Mouse (Mus musculus) spleen, adult 2 months (tissue): ENCODE data around the gene Klkb1. TPM values are rescaled to one million over a fixed set of nuclear protein-coding genes. Genes with fewer than 3 reads are reported as not detected.

ENCODE experiments used
- DNase-seq, 2 experiments: peaks; one replicate each; pipeline versions ENCODE4 v3.0.0 to v3.0.0-alpha.2; 2012 to 2021; ENCODE audit warnings: low spot score in 2 of 2, low read depth in 1 of 2
- H3K27ac ChIP-seq: fragments of 200-500 bp; 2 replicates; pipeline ENCODE4 v1.5.1; 2012; ENCODE audit warnings: low read length, inconsistent platforms; ENCODE audit not compliant: insufficient read depth
- H3K27me3 ChIP-seq: fragments of 200-500 bp; 2 replicates; pipeline ENCODE4 v1.6.1; 2012; ENCODE audit warnings: mild to moderate bottlenecking, moderate library complexity, low read length, inconsistent platforms; ENCODE audit not compliant: control insufficient read depth, insufficient read depth
- H3K36me3 ChIP-seq: fragments of 200-500 bp; 2 replicates; pipeline ENCODE4 v1.6.1; 2012; ENCODE audit warnings: mild to moderate bottlenecking, low read length, inconsistent platforms; ENCODE audit not compliant: control insufficient read depth, insufficient read depth
- H3K4me1 ChIP-seq: fragments of 200-500 bp; 2 replicates; pipeline ENCODE4 v1.6.1; 2011; ENCODE audit warnings: inconsistent platforms; ENCODE audit not compliant: control insufficient read depth, insufficient read depth, insufficient read length
- H3K4me3 ChIP-seq: fragments of 200-500 bp; 2 replicates; pipeline ENCODE4 v1.5.1; 2011; ENCODE audit warnings: mild to moderate bottlenecking, inconsistent platforms; ENCODE audit not compliant: insufficient read depth, insufficient read length; ENCODE audit errors: extremely low read depth
- CTCF ChIP-seq: fragments of 200-500 bp; IDR thresholded peaks from 2 replicates; pipeline ENCODE4 v1.5.1; 2011; ENCODE audit warnings: mild to moderate bottlenecking, inconsistent platforms; ENCODE audit not compliant: insufficient read depth, insufficient read length, insufficient replicate concordance; ENCODE audit errors: extremely low read depth
- POLR2A ChIP-seq: fragments of 200-500 bp; IDR thresholded peaks from 2 replicates; pipeline ENCODE4 v1.6.1; 2011; ENCODE audit warnings: low read depth, low read length, inconsistent platforms
- WGBS: fragments of 180-500 bp; shearing (Covaris S2); methylation state at CpG from one replicate; pipeline ENCODE4 v1.1.7; 2018; 5-methylcytosine and 5-hydroxymethylcytosine counted together
- polyA plus RNA-seq: library from polyadenylated mRNA; depleted of rRNA; stranded (reverse); fragments of >200 nt; gene quantifications from 2 replicates; pipeline ENCODE4 v1.2.3, GENCODE M21; 2012; rRNA removed

Gene Klkb1
- polyA plus RNA-seq, 1 experiment, result 0.02 TPM

DNA sequence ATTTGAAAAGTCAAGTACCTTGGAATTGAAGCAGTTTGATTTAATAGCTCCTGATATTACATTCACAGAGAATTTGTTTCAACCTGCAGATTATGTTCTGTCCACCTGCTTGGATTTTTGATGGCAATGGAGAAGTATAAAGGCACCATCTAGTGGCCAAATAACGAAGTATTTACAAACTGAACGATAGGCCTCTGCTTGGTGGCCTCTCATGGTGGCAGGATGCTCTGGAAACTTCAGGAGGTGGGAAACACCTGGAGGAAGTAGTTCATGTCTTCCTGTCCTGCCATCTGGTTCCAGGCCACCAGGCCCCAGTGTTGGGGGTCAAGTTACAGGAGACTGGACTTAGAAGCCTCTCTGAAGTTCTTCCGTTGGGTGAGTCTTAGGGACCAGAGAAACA lies 56.4 kb downstream of the Klkb1 start:
- Histone ChIP-seq H3K27me3 (no peaks in the 10 kb centered on the region), H3K36me3 (no peaks in the 10 kb centered on the region), H3K27ac (no peak overlapping the region), H3K4me3 (no peak overlapping the region), H3K4me1 (no peaks in the 10 kb centered on the region)
- WGBS, result 30% methylated on average over 3 of the region's 3 CpGs
- no peak for DNase-seq
- TF ChIP-seq POLR2A (no peak), CTCF (no peak)

DNA sequence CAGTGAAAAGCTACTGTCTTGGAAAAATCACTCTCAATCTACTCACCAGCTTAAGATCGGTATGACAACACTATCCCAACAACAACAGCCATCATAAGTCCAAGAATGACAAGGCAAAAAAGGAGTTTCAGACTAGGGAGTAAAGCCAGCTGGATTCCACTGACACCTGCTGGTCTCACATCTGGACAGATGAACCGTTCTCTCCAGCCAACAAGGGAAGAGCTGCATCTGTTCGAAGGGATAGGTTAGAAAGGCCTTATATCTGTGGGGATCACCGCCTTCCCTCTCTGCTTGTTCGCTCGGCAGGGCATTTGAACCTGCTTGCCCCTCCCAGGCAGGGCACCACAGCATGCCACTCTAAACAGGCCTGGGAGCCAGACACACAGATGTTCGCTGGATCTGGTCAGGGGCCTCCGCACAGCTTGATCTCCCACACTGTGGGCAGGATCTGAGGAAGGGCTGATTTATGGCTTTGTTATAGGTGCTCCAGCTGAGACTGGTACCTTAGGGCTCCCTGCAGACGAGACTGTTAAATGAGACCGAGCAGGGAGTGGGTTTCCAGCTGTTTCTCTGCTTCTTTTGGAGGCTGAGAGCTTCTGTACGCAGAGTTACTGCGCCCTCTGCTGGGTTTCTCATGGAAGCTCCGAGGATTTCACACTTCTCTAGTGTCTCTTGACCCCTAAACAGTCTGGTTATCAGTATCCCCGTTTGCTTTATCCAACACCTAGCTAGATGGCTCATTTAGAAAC lies 58.3 kb downstream of the Klkb1 start:
- Histone ChIP-seq H3K4me1 (no peaks in the 10 kb centered on the region), H3K27ac (no peak overlapping the region), H3K4me3 (no peak overlapping the region), H3K36me3 (no peaks in the 10 kb centered on the region), H3K27me3 (no peaks in the 10 kb centered on the region)
- TF ChIP-seq POLR2A (no peak), CTCF (no peak)
- WGBS, result 32% methylated on average over 14 of the region's 14 CpGs
- DNase-seq, result no peak

DNA sequence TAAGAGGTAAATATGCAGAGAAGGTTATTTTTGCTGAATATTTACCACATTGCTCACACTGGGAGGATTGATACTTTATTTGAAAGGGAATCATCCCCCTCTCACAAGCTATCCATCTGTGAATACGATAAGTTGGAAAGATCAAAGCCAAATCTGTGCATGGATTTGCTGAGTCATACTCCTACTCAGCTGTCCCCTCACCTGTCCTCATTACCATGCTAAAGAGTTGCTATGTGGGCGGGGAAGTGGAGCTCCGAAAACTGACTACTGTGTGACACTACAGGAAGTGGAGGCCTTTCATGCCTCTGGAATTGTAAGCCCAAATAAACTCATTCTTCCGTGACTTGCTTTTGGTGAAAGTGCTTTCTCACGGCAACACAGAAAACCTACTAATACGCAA lies 59.4 kb downstream of the Klkb1 start:
- DNase-seq, result no peak
- no peak for TF ChIP-seq POLR2A
- no peak for TF ChIP-seq CTCF
- Histone ChIP-seq H3K4me3 (no peak overlapping the region), H3K27me3 (no peaks in the 10 kb centered on the region), H3K4me1 (no peaks in the 10 kb centered on the region), H3K27ac (no peak overlapping the region), H3K36me3 (no peaks in the 10 kb centered on the region)
- WGBS, result 86% methylated on average over 6 of the region's 6 CpGs

DNA sequence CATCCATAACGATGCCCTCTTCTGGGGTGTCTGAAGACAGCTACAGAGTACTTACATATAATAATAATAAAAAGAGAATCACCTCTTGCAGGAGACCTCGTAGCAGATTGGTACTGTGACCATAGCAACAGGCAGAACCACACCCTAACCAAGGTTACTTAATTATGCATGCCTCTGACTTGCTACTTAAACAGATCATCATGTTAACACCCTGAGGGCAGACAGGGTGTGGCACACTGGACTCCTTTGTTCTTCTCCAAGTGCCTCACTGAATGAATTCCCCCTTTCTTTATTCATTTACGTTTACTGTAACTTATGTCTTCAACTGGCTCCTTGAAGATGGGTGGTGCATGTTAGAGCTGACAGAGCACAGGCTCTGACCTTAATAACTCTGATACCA lies 61.4 kb downstream of the Klkb1 start:
- Histone ChIP-seq H3K27ac (no peak overlapping the region), H3K4me3 (no peak overlapping the region), H3K4me1 (no peaks in the 10 kb centered on the region), H3K27me3 (no peaks in the 10 kb centered on the region), H3K36me3 (no peaks in the 10 kb centered on the region)
- TF ChIP-seq POLR2A, result no peak
- no peak for TF ChIP-seq CTCF
- WGBS, result 71% methylated on average over 3 of the region's 3 CpGs
- DNase-seq, result no peak

Other genes starting within 250 kb of the Klkb1 start
- gene Mtnr1a, start 225.7 kb downstream of the Klkb1 start, polyA plus RNA-seq, result not detected in 2 replicates
- not detected in 2 replicates for gene F11, start 32.8 kb downstream of the Klkb1 start, polyA plus RNA-seq
- gene Gm45753, start 13.6 kb upstream of the Klkb1 start, polyA plus RNA-seq, result not detected in 2 replicates
- gene Cyp4v3, start 38.4 kb upstream of the Klkb1 start, polyA plus RNA-seq, result 2.0 and 2.1 TPM in 2 replicates
- 2.1 and 2.3 TPM in 2 replicates for gene Fam149a, start 87.4 kb upstream of the Klkb1 start, polyA plus RNA-seq
- gene Tlr3, start 116.2 kb upstream of the Klkb1 start, polyA plus RNA-seq, result 2.1 and 2.2 TPM in 2 replicates
- gene Sorbs2, start 212.9 kb upstream of the Klkb1 start, polyA plus RNA-seq, result 25.4 and 28.5 TPM in 2 replicates